Mouse (Mus musculus): ENCODE measurements around the gene Amigo3.

Gene Amigo3

GRCm38 (mm10) chr9:108085261-108085660 lies 32.3 kb downstream of the Amigo3 start:
- DNase-seq (ENCODE audit: low spot score): no peak

GRCm38 (mm10) chr9:108090611-108091120 lies 37.7 kb downstream of the Amigo3 start:
- no peak for DNase-seq (ENCODE audit: low spot score)

GRCm38 (mm10) chr9:108093586-108093985 lies 40.6 kb downstream of the Amigo3 start:
- no peak for DNase-seq (ENCODE audit: low spot score)

- DNase-seq (ENCODE audit: low spot score): peak; percentile 67
Observed at GRCm38 (mm10) chr9:108094184-108094941, 41.4 kb downstream of the Amigo3 start, which contains the start of gene Apeh. Gene Apeh, minus strand, starts transcription at chr9:108094606.

GRCm38 (mm10) chr9:108094998-108095411 lies 42.0 kb downstream of the Amigo3 start:
- no peak for DNase-seq (ENCODE audit: low spot score)

- no peak for DNase-seq (ENCODE audit: low spot score)
Observed at GRCm38 (mm10) chr9:108095518-108095917, 42.6 kb downstream of the Amigo3 start.

- DNase-seq (ENCODE audit: low spot score): no peak
Observed at GRCm38 (mm10) chr9:108095949-108096712, 43.2 kb downstream of the Amigo3 start.

- DNase-seq (ENCODE audit: low spot score): no peak
Observed at GRCm38 (mm10) chr9:108099619-108100018, 46.7 kb downstream of the Amigo3 start.

- DNase-seq (ENCODE audit: low spot score): no peak
Observed at GRCm38 (mm10) chr9:108104766-108105548, 52.0 kb downstream of the Amigo3 start.

Data from layer of hippocampus, adult 9-10 months (tissue).